Mouse (Mus musculus) ES-CJ7 (cell line): ENCODE data around the gene Alg9.

Experiments
- DNase-seq: peaks from one replicate; pipeline ENCODE4 v3.0.0; 2011; ENCODE audit warnings: low read depth, low spot score

Alg9 gene

GRCm38 (mm10) chr9:50884741-50885599 is 110.2 kb downstream of the Alg9 start:
- no peak for DNase-seq

- DNase-seq = no peak
These were observed 110.8 kb downstream of the Alg9 start for GRCm38 (mm10) chr9:50885600-50885987.

GRCm38 (mm10) chr9:50886870-50887269 is 112.1 kb downstream of the Alg9 start:
- DNase-seq = no peak

- DNase-seq = no peak
These were observed 112.5 kb downstream of the Alg9 start for GRCm38 (mm10) chr9:50887351-50887750.

GRCm38 (mm10) chr9:50889211-50889610 is 114.4 kb downstream of the Alg9 start:
- DNase-seq = no peak

- no peak for DNase-seq
These were observed 115.1 kb downstream of the Alg9 start for GRCm38 (mm10) chr9:50889964-50890363.

GRCm38 (mm10) chr9:50890494-50891090 is 115.8 kb downstream of the Alg9 start:
- DNase-seq = no peak
